Mouse (Mus musculus): Measurements from ENCODE around the gene Pms2. TPM values are rescaled to one million over a fixed set of nuclear protein-coding genes. Genes with fewer than 3 reads are reported as not detected.
A peak's percentile ranks its signal among the peaks of the same experiment; 100 is the strongest.

Pms2 gene
- polyA plus RNA-seq (2016; fragmentation: Nextera tagmentation; extraction: Ambion mirVana): 24.2 and 25.1 TPM in 2 replicates

- H3K4me3 ChIP-seq: peak within 1 kb of the TSS; percentile 70
These were observed at the start of gene Pms2, which contains the start of gene Aimp2 for GRCm38 (mm10) chr5:143909417-143910400. TSS of gene Pms2 (plus strand) at chr5:143909964. TSS of gene Aimp2 (minus strand) at chr5:143909847.

GRCm38 (mm10) chr5:143871547-143872169 lies 38.1 kb upstream of the Pms2 start:
- H3K4me2 ChIP-seq: no peak overlapping the region
- no peak overlapping the region for H3K9ac ChIP-seq
- WGBS: 87% methylated on average over 11 of the region's 11 CpGs
- no peak overlapping the region for H3K4me3 ChIP-seq
- H3K9me3 ChIP-seq (replicated peaks): no peaks in the 10 kb centered on the region
- no peaks in the 10 kb centered on the region for H3K27me3 ChIP-seq (replicated peaks)
- H3K36me3 ChIP-seq: peaks cover 47% of the 10 kb centered on the region
- no peak overlapping the region for H3K27ac ChIP-seq (ENCODE audit: poor library complexity, severe bottlenecking)
- ATAC-seq (ENCODE audit: insufficient number of reproducible peaks, low FRiP score): no peak
- H3K4me1 ChIP-seq (replicated peaks): no peaks in the 10 kb centered on the region

More at GRCm38 (mm10) chr5:143909417-143910400, at the start of gene Pms2, which contains the start of gene Aimp2:
- Histone ChIP-seq H3K9ac (peak within 1 kb of the TSS; percentile 77), H3K4me1 (replicated peaks) (peaks cover 38% of the 10 kb centered on the region), H3K36me3 (peaks cover 38% of the 10 kb centered on the region), H3K27ac (ENCODE audit: poor library complexity, severe bottlenecking) (peak within 1 kb of the TSS; percentile 93), H3K27me3 (replicated peaks) (no peaks in the 10 kb centered on the region), H3K4me2 (peak within 1 kb of the TSS; percentile 87), H3K9me3 (replicated peaks) (no peaks in the 10 kb centered on the region)
- under 1% methylated on average over 70 of the region's 70 CpGs for WGBS
- ATAC-seq (ENCODE audit: insufficient number of reproducible peaks, low FRiP score): peak; percentile 99

GRCm38 (mm10) chr5:143874571-143874970 lies 35.2 kb upstream of the Pms2 start:
- Histone ChIP-seq H3K4me3 (no peak overlapping the region), H3K9ac (no peak overlapping the region), H3K27ac (ENCODE audit: poor library complexity, severe bottlenecking) (no peak overlapping the region), H3K9me3 (replicated peaks) (no peaks in the 10 kb centered on the region), H3K27me3 (replicated peaks) (no peaks in the 10 kb centered on the region), H3K36me3 (peaks cover 73% of the 10 kb centered on the region), H3K4me2 (no peak overlapping the region), H3K4me1 (replicated peaks) (no peaks in the 10 kb centered on the region)
- 59% methylated on average over 4 of the region's 4 CpGs for WGBS
- no peak for ATAC-seq (ENCODE audit: insufficient number of reproducible peaks, low FRiP score)

GRCm38 (mm10) chr5:143885274-143885673 lies 24.5 kb upstream of the Pms2 start:
- Histone ChIP-seq H3K4me3 (no peak overlapping the region), H3K4me1 (replicated peaks) (no peaks in the 10 kb centered on the region), H3K27ac (ENCODE audit: poor library complexity, severe bottlenecking) (no peak overlapping the region), H3K9me3 (replicated peaks) (no peaks in the 10 kb centered on the region), H3K4me2 (no peak overlapping the region), H3K27me3 (replicated peaks) (no peaks in the 10 kb centered on the region), H3K9ac (no peak overlapping the region), H3K36me3 (peaks cover 91% of the 10 kb centered on the region)
- ATAC-seq (ENCODE audit: insufficient number of reproducible peaks, low FRiP score): no peak
- WGBS: 76% methylated on average over 3 of the region's 3 CpGs

- no peaks in the 10 kb centered on the region for H3K27me3 ChIP-seq (replicated peaks)
- no peaks in the 10 kb centered on the region for H3K9me3 ChIP-seq (replicated peaks)
- H3K4me1 ChIP-seq (replicated peaks): 0 out of 2 replicates have a peak, but pooled peaks cover 6% of the 10 kb centered on the region
- H3K36me3 ChIP-seq: peaks cover 83% of the 10 kb centered on the region
- 66% methylated on average over 6 of the region's 6 CpGs for WGBS
- no peak overlapping the region for H3K9ac ChIP-seq
- ATAC-seq (ENCODE audit: insufficient number of reproducible peaks, low FRiP score): no peak
- H3K4me3 ChIP-seq: no peak overlapping the region
- no peak overlapping the region for H3K27ac ChIP-seq (ENCODE audit: poor library complexity, severe bottlenecking)
- H3K4me2 ChIP-seq: no peak overlapping the region
These were observed 19.0 kb upstream of the Pms2 start for GRCm38 (mm10) chr5:143890741-143891140.

- Histone ChIP-seq H3K27me3 (replicated peaks) (no peaks in the 10 kb centered on the region), H3K4me1 (replicated peaks) (0 out of 2 replicates have a peak, but pooled peaks cover 6% of the 10 kb centered on the region), H3K36me3 (peaks cover 79% of the 10 kb centered on the region), H3K4me3 (no peak overlapping the region), H3K27ac (ENCODE audit: poor library complexity, severe bottlenecking) (no peak overlapping the region), H3K9ac (no peak overlapping the region), H3K4me2 (no peak overlapping the region), H3K9me3 (replicated peaks) (no peaks in the 10 kb centered on the region)
- no peak for ATAC-seq (ENCODE audit: insufficient number of reproducible peaks, low FRiP score)
- WGBS: 37% methylated on average over 9 of the region's 9 CpGs
These were observed 17.4 kb upstream of the Pms2 start for GRCm38 (mm10) chr5:143892255-143892886.

- Histone ChIP-seq H3K9me3 (replicated peaks) (no peaks in the 10 kb centered on the region), H3K36me3 (peaks cover 79% of the 10 kb centered on the region), H3K4me2 (no peak overlapping the region), H3K27me3 (replicated peaks) (no peaks in the 10 kb centered on the region), H3K4me1 (replicated peaks) (0 out of 2 replicates have a peak, but pooled peaks cover 6% of the 10 kb centered on the region), H3K9ac (no peak overlapping the region; the same call in 1 of the 2 replicates), H3K27ac (ENCODE audit: poor library complexity, severe bottlenecking) (no peak overlapping the region), H3K4me3 (no peak overlapping the region)
- no peak for ATAC-seq (ENCODE audit: insufficient number of reproducible peaks, low FRiP score)
- 72% methylated on average over 5 of the region's 5 CpGs for WGBS
These were observed 16.4 kb upstream of the Pms2 start for GRCm38 (mm10) chr5:143893396-143893795.

GRCm38 (mm10) chr5:143897635-143898330 lies 12.0 kb upstream of the Pms2 start, which contains the start of gene Ankrd61:
TSS of gene Ankrd61 (minus strand) at chr5:143897685.
- H3K36me3 ChIP-seq: peaks cover 86% of the 10 kb centered on the region
- H3K4me1 ChIP-seq (replicated peaks): no peaks in the 10 kb centered on the region
- 84% methylated on average over 14 of the region's 14 CpGs for WGBS
- no peak within 1 kb of the TSS for H3K4me2 ChIP-seq
- no peaks in the 10 kb centered on the region for H3K27me3 ChIP-seq (replicated peaks)
- no peaks in the 10 kb centered on the region for H3K9me3 ChIP-seq (replicated peaks)
- no peak for ATAC-seq (ENCODE audit: insufficient number of reproducible peaks, low FRiP score)
- H3K4me3 ChIP-seq: no peak within 1 kb of the TSS
- H3K9ac ChIP-seq: no peak within 1 kb of the TSS
- no peak within 1 kb of the TSS for H3K27ac ChIP-seq (ENCODE audit: poor library complexity, severe bottlenecking)

- ATAC-seq (ENCODE audit: insufficient number of reproducible peaks, low FRiP score): no peak
- H3K9me3 ChIP-seq (replicated peaks): no peaks in the 10 kb centered on the region
- WGBS: 84% methylated on average over 3 of the region's 3 CpGs
- H3K36me3 ChIP-seq: peaks cover 96% of the 10 kb centered on the region
- no peak overlapping the region for H3K27ac ChIP-seq (ENCODE audit: poor library complexity, severe bottlenecking)
- H3K27me3 ChIP-seq (replicated peaks): no peaks in the 10 kb centered on the region
- H3K4me2 ChIP-seq: no peak overlapping the region
- H3K4me1 ChIP-seq (replicated peaks): peaks cover 18% of the 10 kb centered on the region; the same call in 1 of the 2 replicates
- H3K9ac ChIP-seq: no peak overlapping the region
- H3K4me3 ChIP-seq: no peak overlapping the region
These were observed 7.7 kb upstream of the Pms2 start for GRCm38 (mm10) chr5:143902111-143902510.

GRCm38 (mm10) chr5:143903813-143904212 lies 6.0 kb upstream of the Pms2 start:
- Histone ChIP-seq H3K36me3 (peaks cover 88% of the 10 kb centered on the region), H3K4me1 (replicated peaks) (peaks cover 33% of the 10 kb centered on the region), H3K9me3 (replicated peaks) (no peaks in the 10 kb centered on the region), H3K4me3 (no peak overlapping the region), H3K9ac (no peak overlapping the region), H3K27ac (ENCODE audit: poor library complexity, severe bottlenecking) (no peak overlapping the region), H3K4me2 (no peak overlapping the region), H3K27me3 (replicated peaks) (no peaks in the 10 kb centered on the region)
- no peak for ATAC-seq (ENCODE audit: insufficient number of reproducible peaks, low FRiP score)
- WGBS: 63% methylated on average over 4 of the region's 4 CpGs
